Mouse (Mus musculus): ENCODE data around the gene Smim13. TPM values are rescaled to one million over a fixed set of nuclear protein-coding genes. Genes with fewer than 3 reads are reported as not detected.

The Smim13 gene
- polyA plus RNA-seq, 1 experiment: 4.2 TPM

DNA sequence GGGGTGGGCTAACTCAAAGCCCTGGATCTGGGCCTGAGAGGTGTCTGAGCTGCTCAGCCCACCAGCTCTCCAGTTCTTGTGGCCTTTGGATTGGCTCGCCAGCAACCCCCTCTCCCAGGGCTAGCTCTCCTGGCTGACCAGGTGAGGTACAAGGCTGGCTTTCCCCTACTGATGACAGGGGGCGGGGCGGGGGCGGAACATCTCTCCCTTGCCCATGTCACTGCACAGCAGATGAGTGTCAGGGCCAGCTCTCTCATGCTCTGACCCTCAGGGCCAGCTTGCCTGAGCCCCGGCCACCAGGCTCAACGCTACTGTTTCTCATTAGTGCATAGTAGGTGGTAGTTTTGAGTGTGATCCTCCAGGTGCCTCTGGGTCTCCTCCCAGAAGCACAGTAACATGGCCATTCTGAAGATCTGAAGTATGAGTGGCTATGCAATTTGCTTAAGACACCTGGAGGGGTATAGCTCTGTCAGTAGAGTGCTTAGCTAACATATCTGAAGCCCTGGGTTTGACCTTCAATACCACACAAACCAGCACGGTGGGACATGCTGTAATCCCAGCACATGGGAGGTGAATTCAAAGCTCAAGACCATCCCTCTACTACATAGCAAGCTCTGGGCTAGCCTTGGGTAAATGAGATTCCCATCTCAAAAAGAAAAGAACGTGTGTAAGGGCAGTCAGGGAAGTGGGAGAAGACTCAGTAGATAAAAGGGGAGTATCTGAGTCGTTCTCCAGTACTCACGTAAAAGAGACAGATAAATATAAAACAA is 11.4 kb upstream of the Smim13 start:
- H3K27me3 ChIP-seq (ENCODE audit: control insufficient read depth, insufficient read depth, insufficient read length): peaks cover 47% of the 10 kb centered on the region
- H3K79me3 ChIP-seq (ENCODE audit: low read depth): no peaks in the 10 kb centered on the region
- TF ChIP-seq MAX (IDR thresholded peaks at IDR 0.05) (no peak), MYOD1 (IDR thresholded peaks at IDR 0.05; ENCODE audit: control insufficient read depth, insufficient read length, low read depth) (no peak), MYOG (IDR thresholded peaks at IDR 0.05; ENCODE audit: control insufficient read depth, extremely low read depth, insufficient read length) (no peak), FOSL1 (IDR thresholded peaks at IDR 0.05; ENCODE audit: insufficient read depth, low read length, poor library complexity, severe bottlenecking) (no peak), CEBPB (IDR thresholded peaks at IDR 0.05; ENCODE audit: low read depth) (no peak), USF1 (IDR thresholded peaks at IDR 0.05; ENCODE audit: low read depth) (no peak), CTCF (IDR thresholded peaks at IDR 0.05; ENCODE audit: control insufficient read depth, insufficient read depth, insufficient read length) (no peak)
- H3K36me3 ChIP-seq (ENCODE audit: control insufficient read depth, insufficient read depth): no peaks in the 10 kb centered on the region
- H3K4me3 ChIP-seq (ENCODE audit: insufficient read depth, poor library complexity, severe bottlenecking): no peak overlapping the region
- H3K79me2 ChIP-seq (ENCODE audit: control insufficient read depth, insufficient read depth): no peaks in the 10 kb centered on the region
- H3ac ChIP-seq (ENCODE audit: control insufficient read depth, insufficient read length, low read depth): no peak overlapping the region

DNA sequence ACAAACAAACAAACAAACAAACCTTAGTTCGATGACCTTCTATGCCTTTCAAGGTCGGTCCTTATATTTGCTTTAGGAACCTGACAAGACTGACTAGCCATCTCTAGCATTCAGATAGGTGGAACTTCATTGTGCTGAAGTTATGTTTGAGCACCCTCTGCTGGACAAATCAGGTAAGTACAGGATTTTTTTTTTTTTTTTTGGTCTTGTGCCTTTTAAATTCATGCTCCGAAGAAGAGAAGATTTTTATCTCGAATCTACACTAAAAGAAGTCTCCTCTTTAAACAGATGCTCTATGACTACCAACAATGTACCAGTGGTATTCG is 10.9 kb upstream of the Smim13 start:
- Histone ChIP-seq H3K4me3 (ENCODE audit: insufficient read depth, poor library complexity, severe bottlenecking) (no peak overlapping the region), H3K36me3 (ENCODE audit: control insufficient read depth, insufficient read depth) (no peaks in the 10 kb centered on the region), H3ac (ENCODE audit: control insufficient read depth, insufficient read length, low read depth) (no peak overlapping the region), H3K79me2 (ENCODE audit: control insufficient read depth, insufficient read depth) (no peaks in the 10 kb centered on the region), H3K27me3 (ENCODE audit: control insufficient read depth, insufficient read depth, insufficient read length) (peaks cover 47% of the 10 kb centered on the region), H3K79me3 (ENCODE audit: low read depth) (no peaks in the 10 kb centered on the region)
- TF ChIP-seq FOSL1 (IDR thresholded peaks at IDR 0.05; ENCODE audit: insufficient read depth, low read length, poor library complexity, severe bottlenecking) (no peak), MAX (IDR thresholded peaks at IDR 0.05) (no peak), CEBPB (IDR thresholded peaks at IDR 0.05; ENCODE audit: low read depth) (no peak), MYOD1 (IDR thresholded peaks at IDR 0.05; ENCODE audit: control insufficient read depth, insufficient read length, low read depth) (no peak), MYOG (IDR thresholded peaks at IDR 0.05; ENCODE audit: control insufficient read depth, extremely low read depth, insufficient read length) (no peak), USF1 (IDR thresholded peaks at IDR 0.05; ENCODE audit: low read depth) (no peak), CTCF (IDR thresholded peaks at IDR 0.05; ENCODE audit: control insufficient read depth, insufficient read depth, insufficient read length) (no peak)

DNA sequence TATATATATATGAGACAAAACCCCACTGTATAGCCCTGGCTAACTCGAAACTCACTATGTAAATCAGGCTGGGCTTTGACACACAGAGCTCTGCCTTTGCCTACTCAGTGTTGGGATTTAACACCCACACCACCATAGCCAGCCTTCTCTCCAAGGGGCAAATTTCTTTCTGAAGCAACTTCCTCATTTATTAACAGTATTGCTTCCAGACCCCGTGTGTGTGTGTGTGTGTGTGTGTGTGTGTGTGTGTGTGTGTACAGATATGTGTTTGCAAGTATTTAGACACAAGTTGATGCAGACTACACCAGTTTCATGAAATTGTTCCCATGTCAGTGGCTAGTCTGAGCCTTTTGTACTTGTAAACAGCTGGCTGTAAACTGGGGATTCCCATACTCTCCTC is 8.1 kb upstream of the Smim13 start:
- H3K4me3 ChIP-seq (ENCODE audit: insufficient read depth, poor library complexity, severe bottlenecking): no peak overlapping the region
- no peaks in the 10 kb centered on the region for H3K36me3 ChIP-seq (ENCODE audit: control insufficient read depth, insufficient read depth)
- H3K27me3 ChIP-seq (ENCODE audit: control insufficient read depth, insufficient read depth, insufficient read length): peaks cover 32% of the 10 kb centered on the region
- TF ChIP-seq CTCF (IDR thresholded peaks at IDR 0.05; ENCODE audit: control insufficient read depth, insufficient read depth, insufficient read length): no peak
- no peak for TF ChIP-seq USF1 (IDR thresholded peaks at IDR 0.05; ENCODE audit: low read depth)
- no peak for TF ChIP-seq MYOD1 (IDR thresholded peaks at IDR 0.05; ENCODE audit: control insufficient read depth, insufficient read length, low read depth)
- TF ChIP-seq FOSL1 (IDR thresholded peaks at IDR 0.05; ENCODE audit: insufficient read depth, low read length, poor library complexity, severe bottlenecking): no peak
- no peak for TF ChIP-seq CEBPB (IDR thresholded peaks at IDR 0.05; ENCODE audit: low read depth)
- no peak for TF ChIP-seq MAX (IDR thresholded peaks at IDR 0.05)
- no peak for TF ChIP-seq MYOG (IDR thresholded peaks at IDR 0.05; ENCODE audit: control insufficient read depth, extremely low read depth, insufficient read length)
- no peaks in the 10 kb centered on the region for H3K79me3 ChIP-seq (ENCODE audit: low read depth)
- H3ac ChIP-seq (ENCODE audit: control insufficient read depth, insufficient read length, low read depth): no peak overlapping the region
- H3K79me2 ChIP-seq (ENCODE audit: control insufficient read depth, insufficient read depth): no peaks in the 10 kb centered on the region

DNA sequence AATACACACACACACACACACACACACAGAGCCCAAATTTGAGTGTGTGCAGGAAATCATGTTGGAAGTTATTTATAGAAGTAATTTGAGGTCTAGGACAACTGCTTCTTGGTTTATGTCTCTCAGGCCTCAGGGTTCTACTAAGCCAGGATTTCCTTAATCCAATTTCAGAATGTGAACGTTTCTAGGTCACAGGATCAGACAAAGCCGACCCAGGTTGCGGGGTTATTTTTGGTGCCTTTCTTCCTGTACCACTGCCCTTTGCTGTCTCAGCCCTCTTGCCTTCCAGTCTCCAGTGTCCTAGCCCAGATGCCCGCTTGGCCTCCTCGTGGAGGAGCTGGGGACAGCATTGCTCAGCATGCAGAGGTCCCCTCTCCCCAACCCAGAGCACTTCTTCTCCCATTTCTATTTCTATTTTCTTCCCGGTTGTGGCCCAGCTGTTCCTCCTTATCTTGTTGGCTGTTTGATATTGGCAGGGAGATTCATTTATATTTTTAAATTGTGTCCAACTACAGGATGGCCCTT is 5.3 kb upstream of the Smim13 start:
- no peak for TF ChIP-seq FOSL1 (IDR thresholded peaks at IDR 0.05; ENCODE audit: insufficient read depth, low read length, poor library complexity, severe bottlenecking)
- H3K79me3 ChIP-seq (ENCODE audit: low read depth): no peaks in the 10 kb centered on the region
- no peaks in the 10 kb centered on the region for H3K79me2 ChIP-seq (ENCODE audit: control insufficient read depth, insufficient read depth)
- H3K27me3 ChIP-seq (ENCODE audit: control insufficient read depth, insufficient read depth, insufficient read length): peaks cover 17% of the 10 kb centered on the region
- H3K36me3 ChIP-seq (ENCODE audit: control insufficient read depth, insufficient read depth): no peaks in the 10 kb centered on the region
- no peak overlapping the region for H3ac ChIP-seq (ENCODE audit: control insufficient read depth, insufficient read length, low read depth)
- no peak overlapping the region for H3K4me3 ChIP-seq (ENCODE audit: insufficient read depth, poor library complexity, severe bottlenecking)

DNA sequence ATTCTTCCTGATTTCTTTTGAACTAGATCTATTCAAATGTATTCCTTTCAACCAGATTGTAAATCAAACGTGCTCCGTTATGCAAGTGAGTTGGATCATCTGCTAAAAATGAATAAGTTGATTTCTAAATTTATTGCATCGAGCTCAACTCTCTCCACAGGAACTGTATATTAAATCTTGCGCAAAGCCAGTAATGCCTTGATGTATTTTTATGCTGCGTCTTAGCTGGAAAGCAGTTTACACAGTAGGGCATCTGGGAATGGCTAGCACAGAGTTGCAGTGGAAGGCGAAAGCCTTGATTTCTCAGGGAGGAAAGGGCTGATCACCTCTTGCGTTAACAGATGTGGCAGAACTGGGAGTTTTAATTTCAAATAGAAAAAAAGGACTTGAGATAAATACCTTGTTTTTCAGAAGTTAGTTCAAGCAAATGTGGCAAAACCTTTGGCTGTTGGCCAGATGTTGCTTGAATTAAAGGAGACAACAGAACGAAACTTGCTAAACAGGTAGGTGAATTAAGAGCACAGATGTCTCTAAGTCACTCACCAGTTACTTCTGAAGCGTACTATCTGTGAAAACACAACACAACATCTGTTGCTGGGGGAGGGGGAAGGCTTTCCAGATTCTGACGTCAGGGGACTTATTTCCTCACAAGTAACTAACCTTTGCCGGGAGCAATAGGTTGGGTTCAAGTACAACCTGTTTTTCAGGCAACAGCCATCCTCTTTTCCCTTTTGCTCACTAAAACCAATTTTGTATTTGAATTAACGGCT is 708 bp upstream of the Smim13 start:
- Histone ChIP-seq H3K79me2 (ENCODE audit: control insufficient read depth, insufficient read depth) (no peaks in the 10 kb centered on the region), H3K79me3 (ENCODE audit: low read depth) (no peaks in the 10 kb centered on the region), H3K36me3 (ENCODE audit: control insufficient read depth, insufficient read depth) (no peaks in the 10 kb centered on the region), H3K27me3 (ENCODE audit: control insufficient read depth, insufficient read depth, insufficient read length) (peaks cover 8% of the 10 kb centered on the region), H3K4me3 (ENCODE audit: insufficient read depth, poor library complexity, severe bottlenecking) (peak overlapping the region; percentile 53), H3ac (ENCODE audit: control insufficient read depth, insufficient read length, low read depth) (no peak overlapping the region)
- no peak for TF ChIP-seq MYOD1 (IDR thresholded peaks at IDR 0.05; ENCODE audit: control insufficient read depth, insufficient read length, low read depth)

Data from C2C12 (cell line).